Mouse (Mus musculus) liver, postnatal 0 days (tissue): Measurements from ENCODE around the gene Pgs1.

ENCODE experiments used
- CTCF ChIP-seq: sonication (generic); IDR thresholded peaks from 2 replicates; pipeline ENCODE4 v1.5.1; 2016; ENCODE audit warnings: antibody characterized with exemption, low read depth
- EP300 ChIP-seq: IDR thresholded peaks from 2 replicates; pipeline ENCODE4 v1.6.1; 2016; ENCODE audit warnings: antibody characterized with exemption, low read depth, mild to moderate bottlenecking

DNA sequence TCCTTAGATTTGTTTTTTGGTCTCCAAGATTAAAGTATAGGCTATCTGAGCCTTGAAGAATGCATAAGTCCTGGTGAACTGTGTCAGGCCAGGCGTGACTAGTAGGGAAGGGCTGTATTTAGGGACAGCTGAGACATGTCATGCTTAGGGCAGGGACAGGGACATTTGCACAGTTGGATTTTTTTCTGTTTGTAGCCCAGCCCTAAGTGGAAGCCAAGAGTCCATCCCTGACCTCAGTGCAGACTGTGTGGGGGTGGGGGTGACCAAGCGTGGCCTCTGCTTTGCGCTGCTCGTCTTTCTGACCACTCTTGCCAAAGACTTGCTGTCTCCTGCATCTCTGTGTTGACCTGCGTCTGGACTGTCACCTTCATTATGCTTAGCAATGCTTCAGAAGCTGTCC, 18.1 kb downstream of the Pgs1 start:
- TF ChIP-seq CTCF (no peak), EP300 (no peak)
